Mouse (Mus musculus) T-helper 17 cell (primary cell): Measurements from ENCODE around the gene Scgb1c1.

ENCODE experiments used
- in situ Hi-C, 2 experiments: fragments of 300-600 bp; cut with MboI, MseI; formaldehyde crosslinking; loops; 1 replicate in 1 of 2; 2 replicates in 1 of 2; pipeline ENCODE4 v1.15.1; 2025; ENCODE audit warnings: high pct_unique_total_duplicates in 2 of 2

Scgb1c1 gene

DNA sequence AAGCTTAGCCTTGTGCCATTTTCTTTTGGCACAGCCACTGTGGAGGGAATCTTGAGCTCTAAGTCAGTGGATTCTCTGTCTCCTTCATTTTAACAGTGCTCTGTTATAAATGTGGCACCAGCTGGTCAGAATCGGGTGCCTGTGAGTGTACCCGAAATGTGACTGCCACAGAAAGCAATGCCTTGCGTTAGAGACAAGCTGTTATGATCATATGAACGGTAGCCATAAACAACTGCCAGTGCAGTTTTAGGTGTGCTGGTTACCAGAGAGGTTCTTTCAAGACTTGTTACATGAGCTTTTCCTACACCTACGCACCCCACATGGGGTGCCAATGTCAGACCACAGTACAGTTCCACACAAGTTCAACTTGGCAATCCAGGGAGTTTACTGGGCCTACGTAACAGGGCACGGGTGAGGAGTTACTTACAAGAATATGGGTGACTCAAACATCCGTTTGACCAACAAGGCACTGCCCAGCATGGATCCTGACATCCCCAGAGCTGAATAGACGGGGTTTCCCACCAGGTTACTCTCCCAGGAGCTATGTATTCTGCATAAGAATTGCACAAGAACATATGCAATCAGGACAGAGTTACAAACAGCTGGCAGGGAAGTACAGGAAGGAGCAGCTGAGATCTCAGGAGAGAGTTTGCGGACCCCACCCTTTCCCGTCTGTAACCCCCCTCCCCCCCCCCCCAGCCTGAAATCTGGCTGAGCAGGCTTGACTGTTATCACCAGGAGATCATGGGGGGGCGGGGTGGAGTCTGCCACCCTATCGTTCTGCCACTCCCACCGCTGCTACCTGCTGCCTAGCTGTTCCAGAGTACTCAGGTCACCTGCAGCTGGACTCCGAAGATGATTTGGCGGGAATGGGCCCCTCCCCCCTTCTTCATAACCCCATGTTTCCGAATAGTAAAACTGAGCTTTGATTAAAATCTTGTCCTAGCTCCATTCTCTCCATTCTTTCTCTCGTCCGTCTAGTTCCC, 4.3 kb upstream of the Scgb1c1 start:
- in situ Hi-C loops: loop anchor here (5.0 to 10.0 kb wide), 5 partner anchors 61 to 1804 kb away; partner anchors contain the start of genes Cox8b (in 1 of the 2) and Ifitm3 (in 1 of the 2)

DNA sequence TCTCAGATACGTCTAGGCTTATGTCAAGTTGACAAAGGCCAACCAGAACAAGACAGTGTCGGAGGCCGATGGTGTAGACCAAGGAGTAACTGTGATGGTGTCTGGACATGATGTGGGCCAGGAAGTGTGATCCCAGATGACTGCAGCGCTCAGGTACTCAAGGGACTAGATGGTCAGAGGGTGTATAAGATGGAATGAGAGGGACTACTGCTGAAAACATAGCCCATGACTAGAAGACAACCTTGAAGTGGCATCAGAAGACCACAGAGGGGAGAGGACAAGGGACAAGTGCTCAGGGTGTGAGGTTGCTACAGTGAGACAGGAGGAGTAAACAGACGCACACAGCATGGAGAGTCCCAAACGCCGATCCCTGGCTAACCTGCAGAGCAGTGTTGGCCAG, 1.5 kb upstream of the Scgb1c1 start:
- in situ Hi-C loops: loop anchor here (5.0 to 10.0 kb wide), 5 partner anchors 58 to 1801 kb away; partner anchors contain the start of genes Cox8b (in 1 of the 2) and Ifitm3 (in 1 of the 2)

DNA sequence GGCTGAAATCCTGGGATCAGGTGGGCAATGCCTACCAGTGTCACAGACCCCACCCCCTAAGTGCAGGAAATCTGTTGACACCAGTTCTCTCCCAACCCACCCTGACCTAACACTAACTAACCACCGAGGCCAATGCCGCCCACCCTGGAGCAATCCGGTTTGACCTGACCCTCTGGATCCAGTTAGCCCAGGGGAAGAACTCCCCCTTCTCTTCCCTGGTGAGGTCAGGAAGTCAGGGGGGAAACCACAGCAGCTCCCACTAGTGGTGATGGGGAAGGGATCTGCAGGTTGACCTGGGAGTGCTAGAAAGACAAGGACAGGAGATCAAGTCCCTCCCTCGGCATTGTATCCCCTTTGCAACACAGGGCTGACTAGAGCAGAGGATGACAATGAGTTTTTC, 336 bp downstream of the Scgb1c1 start:
- in situ Hi-C loops: loop anchor here (5.0 to 10.0 kb wide), 3 partner anchors 57 to 1799 kb away; partner anchors contain the start of gene Cox8b (in 1 of the 2)

DNA sequence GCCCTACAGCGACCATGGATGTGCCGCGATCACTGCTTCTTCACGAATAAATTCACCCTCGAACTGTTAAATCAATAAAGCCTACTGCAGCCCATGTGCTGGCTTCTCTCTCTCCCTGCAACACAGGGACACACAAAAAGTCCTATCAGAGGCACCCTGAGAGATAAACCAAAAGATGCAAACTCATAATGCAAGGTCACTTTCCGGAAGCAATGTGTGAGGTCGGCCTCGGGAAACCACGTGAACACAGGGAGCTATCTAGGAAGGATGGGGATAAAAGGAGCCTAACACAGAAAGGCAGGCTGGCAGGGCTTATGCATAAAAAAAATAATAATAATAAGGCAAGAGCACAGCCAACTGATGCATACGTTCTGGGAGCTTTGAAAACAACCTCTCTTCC, 1.3 kb downstream of the Scgb1c1 start:
- in situ Hi-C loops: loop anchor here (5.0 to 10.0 kb wide), 3 partner anchors 56 to 1798 kb away; partner anchors contain the start of gene Cox8b (in 1 of the 2)

DNA sequence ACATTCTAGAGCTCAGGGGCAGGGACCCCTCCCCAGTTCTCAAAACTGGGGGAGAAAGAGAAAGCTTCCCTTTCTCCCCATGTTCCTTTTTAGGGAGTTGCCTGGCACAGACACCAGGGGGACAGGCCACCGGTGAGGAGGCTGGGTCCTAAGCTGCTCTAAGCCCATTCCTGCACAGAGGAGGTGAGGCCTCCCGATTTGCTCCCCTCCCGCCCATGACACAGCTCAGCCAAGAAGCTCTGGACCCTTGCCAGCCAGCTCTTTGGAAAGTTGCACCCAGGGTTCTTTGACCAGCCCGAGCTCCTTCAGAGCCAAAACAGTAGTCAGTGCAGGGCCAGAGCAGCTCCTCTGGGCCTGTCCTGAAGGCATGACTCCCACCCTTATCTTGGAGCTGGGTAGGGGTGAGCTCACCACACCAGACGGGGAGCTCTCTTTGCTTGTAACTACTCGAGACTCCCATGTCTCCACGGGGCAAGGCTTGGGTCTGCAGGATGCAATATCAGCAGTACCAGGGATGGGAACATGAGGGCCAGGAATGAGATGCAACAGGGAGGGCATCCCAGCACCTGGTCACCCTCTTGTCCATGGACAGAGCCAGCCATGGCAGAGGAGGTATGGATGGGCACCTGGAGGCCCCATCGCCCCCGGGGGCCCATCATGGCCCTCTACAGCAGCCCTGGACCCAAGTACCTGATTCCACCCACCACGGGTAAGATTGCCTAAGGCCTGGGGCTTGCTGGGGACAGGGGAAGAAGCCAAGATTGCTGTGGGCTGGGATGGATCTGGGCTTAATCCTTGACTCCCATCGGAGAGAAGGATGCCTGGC, 2.6 kb downstream of the Scgb1c1 start, which contains the start of gene Odf3:
TSS of gene Odf3 (plus strand) at position 51 of the 826 bp plus-strand sequence.
- in situ Hi-C loops: loop anchor here (5.0 to 10.0 kb wide), 3 partner anchors 54 to 1797 kb away; partner anchors contain the start of gene Cox8b (in 1 of the 2)

DNA sequence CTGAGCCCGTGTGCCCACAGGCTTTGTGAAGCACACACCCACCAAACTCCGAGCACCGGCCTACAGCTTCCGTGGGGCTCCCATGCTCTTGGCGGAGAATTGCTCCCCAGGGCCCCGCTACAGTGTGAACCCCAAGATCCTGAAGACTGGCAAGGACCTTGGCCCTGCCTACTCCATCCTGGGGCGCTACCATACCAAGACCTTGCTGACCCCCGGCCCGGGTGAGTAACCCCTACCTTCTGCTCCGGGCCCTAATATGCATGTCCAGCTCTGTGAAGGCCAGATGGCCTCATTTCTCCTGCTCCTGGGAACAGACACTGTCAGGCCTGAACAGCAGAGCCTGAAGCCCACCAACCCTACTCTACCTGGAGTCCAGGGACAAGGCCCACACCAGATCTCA, 3.2 kb downstream of the Scgb1c1 start:
- in situ Hi-C loops: loop anchor here (5.0 to 10.0 kb wide), 3 partner anchors 54 to 1796 kb away; partner anchors contain the start of gene Cox8b (in 1 of the 2)

DNA sequence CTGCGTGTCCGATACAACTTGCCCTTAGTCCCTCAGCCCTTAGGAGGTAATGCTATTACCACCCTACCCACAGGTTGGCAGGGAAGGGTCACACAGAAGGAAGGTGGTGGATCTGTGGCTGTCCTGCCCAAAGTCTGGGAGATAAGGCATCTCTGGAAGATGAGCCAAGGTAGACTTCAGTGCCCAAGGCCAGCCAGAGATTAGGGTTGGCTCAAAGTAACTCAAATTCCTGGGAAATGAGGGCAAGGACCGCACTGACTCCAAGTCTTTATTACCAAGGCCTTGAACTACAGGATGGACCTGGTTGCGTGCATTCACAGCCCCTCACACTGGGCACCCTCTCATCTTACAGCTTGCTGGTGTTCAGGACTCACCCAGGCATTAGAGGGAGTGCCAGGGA, 6.6 kb downstream of the Scgb1c1 start:
- in situ Hi-C loops: no loop called here

DNA sequence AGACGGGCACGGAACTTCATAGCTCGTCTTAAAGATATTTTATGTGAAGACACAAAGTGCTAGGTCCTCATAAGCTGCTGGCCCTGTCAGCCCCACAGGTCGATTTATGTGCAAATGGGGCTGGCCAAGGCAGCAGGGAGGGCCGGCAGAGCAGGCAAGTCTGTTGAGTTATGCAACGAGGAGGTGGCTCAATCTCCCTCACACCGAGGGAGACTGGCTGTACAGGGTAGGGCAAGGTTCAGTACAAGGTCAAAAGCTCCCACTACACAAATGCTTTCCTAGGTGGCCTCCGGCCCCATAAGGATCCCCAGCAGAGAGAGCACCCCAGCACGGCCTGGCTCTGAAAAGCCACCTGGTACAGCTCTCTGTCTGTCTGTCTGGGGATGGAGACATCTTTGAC, 8.0 kb downstream of the Scgb1c1 start:
- in situ Hi-C loops: no loop called here

DNA sequence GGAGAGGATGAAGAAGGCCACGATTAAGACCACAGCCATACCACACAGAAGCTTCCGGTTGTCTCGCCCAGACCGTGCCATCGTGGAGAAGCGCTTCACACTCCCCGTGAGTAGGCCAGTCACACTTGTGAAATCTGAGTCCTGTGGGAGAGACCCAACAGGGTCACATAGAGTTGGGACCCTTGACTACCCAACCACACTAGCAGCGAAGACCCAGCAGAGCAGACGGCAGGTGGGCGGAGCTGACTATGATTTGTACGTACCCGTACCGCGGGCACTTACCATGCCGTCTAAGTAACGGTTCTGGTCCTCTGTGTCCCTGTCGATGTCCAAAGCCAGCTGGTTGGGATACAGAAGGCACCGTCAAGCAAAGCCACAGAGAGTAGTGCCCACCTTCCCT, 9.1 kb downstream of the Scgb1c1 start:
- in situ Hi-C loops: no loop called here

DNA sequence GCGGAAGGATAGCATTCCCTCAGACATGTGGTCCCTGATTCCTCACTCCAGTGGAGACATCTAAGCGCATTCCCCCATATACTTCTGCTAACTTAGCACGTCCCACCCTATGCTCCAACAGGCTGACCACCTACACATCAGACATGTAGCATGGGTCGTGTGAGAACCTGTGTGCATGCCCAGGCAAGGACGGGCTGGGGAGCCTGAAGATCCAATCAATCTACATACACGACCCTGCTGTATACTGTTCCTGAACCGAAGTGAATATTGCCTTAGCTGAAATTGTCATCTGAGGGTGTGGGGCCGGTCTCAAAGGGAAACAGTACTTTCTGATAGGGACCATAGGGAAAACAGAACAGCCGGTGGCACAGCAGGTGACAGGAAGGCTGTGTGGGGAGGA, 9.8 kb downstream of the Scgb1c1 start:
- in situ Hi-C loops: no loop called here

DNA sequence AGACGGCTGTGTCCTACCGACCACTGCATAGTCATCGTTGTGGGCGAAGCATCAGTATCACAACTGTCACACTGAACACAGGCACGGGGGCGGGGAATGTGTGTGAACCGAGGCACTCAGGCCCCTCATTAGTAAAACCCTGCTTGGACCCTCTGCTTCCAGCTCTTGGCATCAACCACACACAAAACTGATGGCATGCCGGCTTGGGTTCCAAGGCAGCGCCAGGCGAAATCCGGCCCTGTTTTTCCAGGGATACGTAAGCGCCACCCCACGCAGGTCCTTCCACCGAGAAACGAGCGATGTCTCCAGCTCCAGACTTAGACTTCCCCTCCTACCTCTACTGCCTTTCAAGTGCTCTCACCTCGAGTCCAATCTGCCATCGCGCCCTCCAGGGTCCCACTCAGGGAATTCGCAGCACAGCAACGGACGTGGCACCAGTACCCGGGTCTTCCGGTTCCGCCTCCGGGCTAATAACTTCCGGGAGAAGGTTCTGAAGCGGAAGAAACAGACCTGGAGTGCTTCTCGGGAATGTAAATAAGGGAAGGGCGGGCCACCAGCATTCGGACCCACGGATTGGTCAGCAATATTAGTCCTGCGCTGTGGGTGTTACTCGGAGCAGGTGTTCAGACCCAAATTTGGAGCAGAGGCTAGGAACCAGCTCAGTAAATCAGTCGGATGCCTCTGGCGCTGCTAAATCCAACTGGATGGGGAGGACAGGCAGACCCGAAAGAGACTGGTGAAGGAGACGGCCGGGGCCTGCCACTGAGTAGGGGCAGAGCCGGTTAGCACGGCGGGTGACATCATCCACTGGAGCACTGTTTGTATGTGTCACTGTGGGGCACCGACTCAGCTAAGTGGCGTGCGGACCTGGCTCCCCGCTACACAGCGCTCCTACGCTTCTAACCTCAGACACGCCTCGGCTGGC, 10.8 kb downstream of the Scgb1c1 start, which contains the start of gene Gm45785:
TSS of gene Gm45785 (minus strand) at position 472 of the 925 bp plus-strand sequence.
- in situ Hi-C loops: no loop called here

DNA sequence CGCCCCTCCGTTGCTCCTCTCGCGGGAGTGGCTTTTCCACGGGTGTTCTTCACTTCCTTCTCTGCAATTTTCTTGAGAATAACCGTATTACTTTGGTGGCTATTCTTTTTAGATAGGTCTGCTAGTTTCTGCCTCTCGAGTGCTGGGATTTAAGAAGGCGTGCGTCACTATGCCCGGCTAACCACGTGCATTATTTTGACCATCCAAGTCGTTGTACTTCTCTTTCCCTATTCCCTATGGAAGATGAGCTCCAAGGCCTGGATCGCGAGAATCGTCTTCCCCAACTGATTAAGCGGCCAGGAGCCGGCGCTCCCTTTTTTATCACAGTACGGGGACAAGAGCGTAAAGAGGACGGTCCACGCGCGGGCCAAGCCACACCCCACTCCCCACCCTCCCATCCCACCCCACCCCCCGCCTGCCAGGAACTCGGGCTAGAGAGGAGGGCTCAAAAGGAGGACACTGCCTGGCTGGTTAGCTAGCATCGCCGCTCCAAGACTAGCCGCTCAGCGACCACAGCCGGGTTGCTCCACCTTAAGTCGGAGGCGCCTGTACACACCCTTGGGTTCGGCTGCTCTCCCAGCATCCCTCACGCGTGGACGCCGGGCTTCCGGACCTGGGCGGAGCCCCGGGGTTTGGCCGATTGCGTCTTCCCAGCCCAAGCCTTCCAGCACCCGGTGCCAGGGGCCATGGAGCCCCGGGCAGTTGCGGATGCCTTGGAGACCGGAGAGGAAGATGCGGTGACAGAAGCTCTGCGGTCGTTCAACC, 11.6 kb downstream of the Scgb1c1 start, which contains the start of gene Ric8a:
TSS of gene Ric8a (plus strand) at position 173 of the 765 bp plus-strand sequence.
- in situ Hi-C loops: no loop called here

DNA sequence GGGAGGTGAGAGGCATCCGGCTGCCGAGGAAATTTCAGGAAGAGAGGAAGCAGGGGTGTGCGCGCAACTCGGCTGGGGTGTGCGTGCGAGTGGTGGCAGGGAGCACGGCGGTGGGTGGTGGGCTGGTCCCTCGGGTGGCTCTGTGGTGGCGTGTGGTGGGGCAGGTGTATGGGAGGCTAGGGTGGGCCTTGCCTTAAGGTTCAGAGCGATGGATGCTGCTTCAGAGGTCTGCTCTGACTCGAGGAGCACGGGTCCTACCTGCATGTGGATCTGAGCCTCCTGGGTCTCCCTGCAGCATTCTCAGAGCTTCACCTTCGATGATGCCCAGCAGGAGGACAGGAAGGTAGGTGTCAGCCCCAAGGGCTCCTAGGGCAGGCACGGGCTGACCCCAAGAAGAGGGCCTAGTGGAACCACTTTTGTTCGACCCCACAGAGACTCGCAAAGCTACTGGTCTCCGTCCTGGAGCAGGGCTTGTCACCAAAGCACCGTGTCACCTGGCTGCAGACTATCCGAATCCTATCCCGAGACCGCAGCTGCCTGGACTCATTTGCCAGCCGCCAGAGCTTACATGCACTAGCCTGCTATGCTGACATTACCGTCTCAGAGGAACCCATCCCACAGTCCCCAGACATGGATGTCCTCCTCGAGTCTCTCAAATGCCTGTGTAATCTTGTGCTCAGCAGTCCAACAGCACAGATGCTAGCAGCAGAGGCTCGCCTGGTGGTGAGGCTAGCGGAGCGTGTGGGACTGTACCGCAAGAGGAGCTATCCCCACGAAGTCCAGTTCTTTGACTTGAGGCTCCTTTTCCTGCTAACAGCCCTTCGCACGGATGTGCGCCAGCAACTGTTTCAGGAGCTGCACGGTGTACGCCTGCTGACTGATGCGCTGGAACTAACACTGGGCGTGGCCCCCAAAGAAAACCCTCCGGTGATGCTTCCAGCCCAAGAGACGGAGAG, 12.5 kb downstream of the Scgb1c1 start, which contains the start of gene Bet1l:
TSS of gene Bet1l (minus strand) at position 28 of the 956 bp plus-strand sequence.
- in situ Hi-C loops: no loop called here

DNA sequence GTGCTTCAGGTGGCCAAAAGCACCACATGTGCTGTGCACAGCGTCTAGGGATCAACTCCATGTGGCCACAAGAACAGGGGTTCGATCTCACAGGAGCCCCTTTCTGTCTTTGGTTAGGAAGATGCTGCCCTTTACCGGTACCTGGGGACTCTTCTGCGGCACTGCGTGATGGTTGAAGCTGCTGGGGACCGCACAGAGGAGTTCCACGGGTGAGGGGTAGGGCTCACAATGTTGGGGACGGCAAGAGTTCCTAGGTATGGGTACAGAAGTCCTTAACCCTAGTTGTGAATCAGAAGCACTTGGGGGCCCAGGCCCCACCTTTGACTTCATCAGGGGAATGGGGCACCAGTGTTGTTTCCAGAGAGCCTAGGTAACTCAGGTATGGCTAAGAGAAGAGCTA, 13.4 kb downstream of the Scgb1c1 start:
- in situ Hi-C loops: no loop called here

DNA sequence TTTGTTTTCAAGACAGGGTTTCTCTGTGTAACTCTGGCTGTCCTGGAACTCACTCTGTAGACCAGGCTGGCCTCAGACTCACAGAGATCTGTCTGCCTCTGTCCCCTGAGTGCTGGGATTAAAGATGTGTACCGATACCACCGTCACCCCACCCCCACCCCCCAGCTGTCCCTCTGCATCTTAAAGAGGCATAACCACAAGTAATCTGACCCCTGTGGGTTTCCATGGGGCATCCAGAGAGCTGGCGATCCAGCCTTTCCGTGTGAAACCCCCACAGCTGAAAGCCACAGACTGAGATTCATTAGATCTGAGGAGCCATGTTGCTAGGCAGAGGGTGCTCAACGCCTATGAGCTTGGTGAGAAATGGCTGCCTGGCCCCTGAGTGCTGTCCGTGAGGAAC, 14.7 kb downstream of the Scgb1c1 start:
- in situ Hi-C loops: no loop called here

DNA sequence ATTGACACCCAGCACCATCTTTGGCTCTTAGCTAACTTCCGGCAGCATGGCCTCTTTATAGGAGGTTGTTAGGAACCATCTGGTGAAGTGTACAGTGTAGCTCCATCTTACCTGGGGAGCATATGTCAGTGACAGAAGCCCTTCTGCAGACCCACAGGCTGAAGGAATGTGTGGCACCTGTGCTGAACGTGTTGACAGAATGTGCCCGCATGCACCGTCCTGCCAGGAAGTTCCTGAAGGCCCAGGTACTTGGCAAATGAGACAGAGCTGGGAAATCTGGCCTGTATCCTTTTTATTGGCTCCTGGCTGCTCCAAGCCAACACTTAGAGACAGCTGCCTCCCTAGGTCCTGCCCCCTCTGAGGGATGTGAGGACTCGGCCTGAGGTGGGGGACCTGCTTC, 15.4 kb downstream of the Scgb1c1 start:
- in situ Hi-C loops: no loop called here

DNA sequence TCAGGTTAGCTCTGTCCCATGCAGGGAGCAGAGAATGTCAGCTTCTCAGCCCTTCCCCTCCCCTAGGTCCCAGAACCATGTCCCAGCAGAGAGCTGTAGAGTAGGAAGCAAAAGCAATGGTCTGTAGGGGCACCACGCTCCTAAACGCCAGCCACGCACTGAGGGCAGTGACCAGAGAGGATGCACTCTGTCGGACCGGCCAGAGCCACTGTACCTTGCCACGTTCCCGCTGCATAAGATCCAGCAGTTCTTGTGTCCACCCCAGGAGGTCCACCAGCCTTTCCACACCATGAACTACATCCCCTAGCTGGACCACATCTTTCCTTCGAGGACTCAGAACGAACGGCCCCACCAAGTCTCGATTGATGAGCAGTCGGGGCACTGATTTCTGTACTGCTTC, 19.4 kb downstream of the Scgb1c1 start:
- in situ Hi-C loops: no loop called here

DNA sequence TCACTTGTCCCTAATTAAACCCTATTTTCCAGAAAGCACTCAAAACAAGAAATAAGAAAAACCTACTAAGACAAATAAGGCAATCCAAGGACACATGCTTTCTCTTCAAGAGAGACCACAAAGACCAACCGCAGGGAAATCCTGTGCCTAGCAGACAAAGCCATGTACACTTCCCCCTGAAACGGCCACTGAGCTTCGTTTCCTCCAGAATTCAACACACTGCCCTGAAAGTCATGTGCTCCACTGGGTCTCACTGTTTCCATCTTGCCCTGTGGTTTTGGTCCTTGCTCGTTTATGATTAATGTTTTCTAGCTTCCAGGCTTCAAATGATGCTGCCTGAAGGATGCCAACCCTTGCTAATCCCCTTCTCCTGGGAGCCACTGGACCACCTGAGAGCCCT, 28.9 kb downstream of the Scgb1c1 start:
- in situ Hi-C loops: no loop called here
